Comparison of ENCODE assay signal across 9 mouse cellular contexts in genomic region chr11:101229361-101229900, GRCm38 (mm10). TPM values are rescaled to one million over a fixed set of nuclear protein-coding genes. Genes with fewer than 3 reads are reported as not detected.
DNase-seq lines count a peak whose midpoint lies in the region; ATAC-seq lines count a peak whose summit lies in the region.
"Had no signal": no experiment of that assay in that cellular context is flagged by ENCODE, and none has a peak within 500 bp of the region (broad histone marks: within the 10 kb centered on the region; RNA-seq: fewer than 3 reads in every experiment).

No protein-coding gene starts in this region.

- peaks cover 56% of the 10 kb centered on the region for H3K4me1 ChIP-seq in kidney, embryonic 16.5 days (ENCODE audit: insufficient read depth, low read length)
- H3K4me1 ChIP-seq in limb, embryonic 10.5 days = peaks cover 48% of the 10 kb centered on the region

- DNase-seq in kidney, adult 9 months = no peak
- DNase-seq in adrenal gland, postnatal 10 days = peak; percentile 77
- DNase-seq in heart, adult 8-10 months (ENCODE audit: low spot score) = peak; percentile 35
- no peak for DNase-seq in limb, embryonic 10.5 days (ENCODE audit: low spot score)
- no peak for DNase-seq in layer of hippocampus, adult 9-10 months (ENCODE audit: low spot score)
- no peak for DNase-seq in retina, embryonic 14.5 days (ENCODE audit: low spot score)

- no peak for ATAC-seq in kidney, embryonic 16.5 days (ENCODE audit: low FRiP score, low TSS enrichment)
- no peak for ATAC-seq in monocyte, adult 5-6 weeks (replicated peaks; ENCODE audit: insufficient number of reproducible peaks, low FRiP score, low TSS enrichment, poor library complexity, severe bottlenecking)
- ATAC-seq: Patski had no signal

- H3K27me3 ChIP-seq in kidney, embryonic 16.5 days (ENCODE audit: insufficient read depth, low read length) = no peaks in the 10 kb centered on the region
- H3K27me3 ChIP-seq in limb, embryonic 10.5 days (ENCODE audit: low read depth, poor library complexity, severe bottlenecking) = no peaks in the 10 kb centered on the region; the same call in 1 of the 2 replicates
- H3K27me3 ChIP-seq: Patski had no signal

- WGBS in kidney, embryonic 16.5 days = 32% methylated on average over 8 of the region's 8 CpGs
- 36% methylated on average over 8 of the region's 8 CpGs for WGBS in limb, embryonic 10.5 days

- peak overlapping the region; percentile 99 for H3K27ac ChIP-seq in kidney, embryonic 16.5 days (ENCODE audit: low read length)
- peak overlapping the region; percentile 83; the same call in 1 of the 2 replicates for H3K27ac ChIP-seq in limb, embryonic 10.5 days

- H3K9me3 ChIP-seq in kidney, embryonic 16.5 days (ENCODE audit: low read length) = no peaks in the 10 kb centered on the region
- H3K9me3 ChIP-seq in limb, embryonic 10.5 days (replicated peaks) = no peaks in the 10 kb centered on the region

- peak overlapping the region; percentile 32 for H3K9ac ChIP-seq in kidney, embryonic 16.5 days (replicated peaks; ENCODE audit: low read length)

- no peak overlapping the region for H3K4me3 ChIP-seq in kidney, embryonic 16.5 days (ENCODE audit: low read length)
- no peak overlapping the region for H3K4me3 ChIP-seq in limb, embryonic 10.5 days

- no peaks in the 10 kb centered on the region for H3K36me3 ChIP-seq in kidney, embryonic 16.5 days (ENCODE audit: insufficient read depth, low read length)
- no peaks in the 10 kb centered on the region for H3K36me3 ChIP-seq in limb, embryonic 10.5 days

- no peak overlapping the region for H3K4me2 ChIP-seq in kidney, embryonic 16.5 days (replicated peaks; ENCODE audit: low read depth, low read length)

RNA-seq across cellular contexts. Expression of gene Ezh1, which starts 3.2 kb away (rescaled TPM):
- polyA plus RNA-seq in kidney, embryonic 16.5 days (2015; fragmentation: Nextera tagmentation; extraction: Ambion mirVana) = 25.1 and 29.5 TPM in 2 replicates
- 10 to 100 TPM; 27.9 to 37.9 TPM for total RNA-seq in adrenal gland, postnatal 10 days (2021)
- 10 to 100 TPM; 28.6 to 37.3 (median 31.7) TPM for total RNA-seq in heart, adult 8-10 months (2022)
- polyA plus RNA-seq in limb, embryonic 10.5 days (2016; fragmentation: Nextera tagmentation; extraction: Ambion mirVana) = 10.1 and 13.6 TPM in 2 replicates
- 30.2 to 66.9 TPM (median 42.6 TPM) in 3 replicates for total RNA-seq in monocyte, adult 5-6 weeks (2017)

RNA-seq across cellular contexts. Expression of gene Ramp2, which starts 16.4 kb away (rescaled TPM):
- 246 and 270 TPM in 2 replicates for polyA plus RNA-seq in kidney, embryonic 16.5 days (2015; fragmentation: Nextera tagmentation; extraction: Ambion mirVana)
- 100 to 1,000 TPM; 101 to 116 TPM for total RNA-seq in adrenal gland, postnatal 10 days (2021)
- 10 to 100 TPM; 60.8 to 93.6 (median 83.9) TPM for total RNA-seq in heart, adult 8-10 months (2022)
- polyA plus RNA-seq in limb, embryonic 10.5 days (2016; fragmentation: Nextera tagmentation; extraction: Ambion mirVana) = 54.2 and 61.5 TPM in 2 replicates
- not detected in 3 replicates for total RNA-seq in monocyte, adult 5-6 weeks (2017)

RNA-seq across cellular contexts. Expression of gene Vps25, which starts 24.1 kb away (rescaled TPM):
- 154 TPM in 2 replicates for polyA plus RNA-seq in kidney, embryonic 16.5 days (2015; fragmentation: Nextera tagmentation; extraction: Ambion mirVana)
- 100 to 1,000 TPM; 109 to 112 TPM for total RNA-seq in adrenal gland, postnatal 10 days (2021)
- total RNA-seq in heart, adult 8-10 months (2022) = 100 to 1,000 TPM in 3 of 4 experiments, 10 to 100 TPM in 1; 88.4 to 109 (median 104) TPM
- 118 and 127 TPM in 2 replicates for polyA plus RNA-seq in limb, embryonic 10.5 days (2016; fragmentation: Nextera tagmentation; extraction: Ambion mirVana)
- total RNA-seq in monocyte, adult 5-6 weeks (2017) = 42.7 to 62.9 TPM (median 53.8 TPM) in 3 replicates

RNA-seq across cellular contexts. Expression of gene Wnk4, which starts 30.9 kb away (rescaled TPM):
- polyA plus RNA-seq in kidney, embryonic 16.5 days (2015; fragmentation: Nextera tagmentation; extraction: Ambion mirVana) = 30.5 and 39.5 TPM in 2 replicates
- 1 to 10 TPM; 2.5 to 3.6 TPM for total RNA-seq in adrenal gland, postnatal 10 days (2021)
- 10 to 100 TPM in 3 of 4 experiments, 1 to 10 TPM in 1; 7.6 to 16.6 (median 14.2) TPM for total RNA-seq in heart, adult 8-10 months (2022)
- 4.7 and 6.2 TPM in 2 replicates for polyA plus RNA-seq in limb, embryonic 10.5 days (2016; fragmentation: Nextera tagmentation; extraction: Ambion mirVana)
- total RNA-seq in monocyte, adult 5-6 weeks (2017) = 0.11 to 1.7 TPM (median 0.19 TPM) in 3 replicates

RNA-seq across cellular contexts. Expression of gene Cntd1, which starts 49.4 kb away (rescaled TPM):
- 1.7 and 3.2 TPM in 2 replicates for polyA plus RNA-seq in kidney, embryonic 16.5 days (2015; fragmentation: Nextera tagmentation; extraction: Ambion mirVana)
- 1 to 10 TPM in 1 of 2 experiments, under 1 TPM in 1; 0.63 to 1.4 TPM for total RNA-seq in adrenal gland, postnatal 10 days (2021)
- under 1 TPM in 3 of 4 experiments, not detected in 1; 0.14 to 0.29 (median 0.22) TPM for total RNA-seq in heart, adult 8-10 months (2022)
- polyA plus RNA-seq in limb, embryonic 10.5 days (2016; fragmentation: Nextera tagmentation; extraction: Ambion mirVana) = 1.1 TPM in 2 replicates
- 1.8 to 3.2 TPM in 2 of 3 replicates, not detected in the other for total RNA-seq in monocyte, adult 5-6 weeks (2017)

Comparison
In these comparisons a context has a peak if more than half of its experiments do, and no peak if none do; other contexts are left out.
1. DNase-seq: peak in adrenal gland, postnatal 10 days (single experiment) and heart, adult 8-10 months (single experiment); none in kidney, adult 9 months (single experiment), limb, embryonic 10.5 days (single experiment), layer of hippocampus, adult 9-10 months (single experiment) and retina, embryonic 14.5 days (single experiment).
2. RNA of gene Ramp2, which starts 16.4 kb away (total RNA-seq): 101 to 116 TPM in adrenal gland, postnatal 10 days and 60.8 to 93.6 TPM in heart, adult 8-10 months; not detected in monocyte, adult 5-6 weeks; every median in the first group is over 10 times any median in the second.